Mouse (Mus musculus) adrenal gland, postnatal 14 days (tissue): Measurements from ENCODE around the gene Btbd35f4. TPM values are rescaled to one million over a fixed set of nuclear protein-coding genes. Genes with fewer than 3 reads are reported as not detected.
"Not testable (repeated sequence)": the region's sequence is repeated elsewhere in the genome, so short reads cannot be mapped to it uniquely, and the experiment has no call there.

Source experiments
- DNase-seq: peaks from one replicate; pipeline ENCODE4 v3.0.0; 2021; ENCODE audit warnings: mixed read lengths
- long read RNA-seq, 2 experiments: library from polyadenylated mRNA; stranded (forward); transcript quantifications; one replicate each; pipeline ENCODE4 v2.0.0; 2021
- total RNA-seq: library from RNA; stranded (reverse); gene quantifications from 2 replicates; pipeline ENCODE4 v1.2.3, GENCODE M21; 2021

Btbd35f4 gene
- total RNA-seq = not detected in 2 replicates
- long read RNA-seq, experiment 1 = 0 reads
- long read RNA-seq, experiment 2 = 0 reads

- not testable (repeated sequence) for DNase-seq
These were observed at the start of gene Btbd35f4 for GRCm38 (mm10) chrX:4800196-4800595. Gene Btbd35f4, plus strand, starts transcription at chrX:4800496.

GRCm38 (mm10) chrX:4840016-4840415, 39.7 kb downstream of the Btbd35f4 start:
- not testable (repeated sequence) for DNase-seq

Other genes with a start within 250 kb of the Btbd35f4 start
- not detected in 2 replicates for gene Btbd35f27, start 151.6 kb downstream of the Btbd35f4 start, total RNA-seq